Mouse (Mus musculus) bone marrow macrophage, adult 2 months (primary cell): ENCODE measurements around the gene Pdcd6ip.

Experiments used
- CTCF ChIP-seq: IDR thresholded peaks from 2 replicates; pipeline ENCODE4 v1.5.1; 2012; ENCODE audit warnings: low read depth, mild to moderate bottlenecking, low read length, moderate library complexity
- POLR2A ChIP-seq: IDR thresholded peaks from 2 replicates; pipeline ENCODE4 v1.6.1; 2012; ENCODE audit warnings: mild to moderate bottlenecking, low read depth, low read length, borderline replicate concordance

DNA sequence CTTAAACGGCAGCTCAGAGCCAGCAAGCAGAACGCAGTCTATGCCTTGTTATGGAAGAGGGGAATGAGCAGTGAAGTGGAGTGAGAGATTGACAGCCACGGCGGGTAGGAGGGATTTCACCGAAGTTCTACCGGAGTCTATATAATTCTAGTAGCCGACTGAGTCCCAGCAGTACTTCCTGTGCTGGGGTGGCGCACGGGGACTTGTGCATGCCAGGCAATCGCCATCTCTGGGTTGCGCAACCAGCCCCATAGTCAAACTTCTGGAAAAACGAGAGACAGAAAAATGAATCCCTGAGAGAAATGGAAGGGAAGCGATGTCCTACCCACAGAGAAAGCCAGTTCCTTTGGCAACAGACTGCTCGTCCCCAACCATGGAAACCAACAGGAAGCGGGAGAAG is 16.6 kb upstream of the Pdcd6ip start:
- TF ChIP-seq CTCF (no peak), POLR2A (no peak)
